Mouse (Mus musculus): Measurements from ENCODE around the gene Mblac2. TPM values are rescaled to one million over a fixed set of nuclear protein-coding genes. Genes with fewer than 3 reads are reported as not detected.
"Not testable (repeated sequence)": the region's sequence is repeated elsewhere in the genome, so short reads cannot be mapped to it uniquely, and the experiment has no call there.

Mblac2 gene
- 10 to 100 TPM; 34.3 to 36.5 TPM for total RNA-seq (2021)
- long read RNA-seq, transcript Mblac2-201 (2 exons, 3,957 nt), result major isoform, 27 of 35 reads
- long read RNA-seq, partial matches to known transcripts, result 2 of 35 reads
- long read RNA-seq, other reads (novel, unspliced or antisense), result 6 of 35 reads

DNA sequence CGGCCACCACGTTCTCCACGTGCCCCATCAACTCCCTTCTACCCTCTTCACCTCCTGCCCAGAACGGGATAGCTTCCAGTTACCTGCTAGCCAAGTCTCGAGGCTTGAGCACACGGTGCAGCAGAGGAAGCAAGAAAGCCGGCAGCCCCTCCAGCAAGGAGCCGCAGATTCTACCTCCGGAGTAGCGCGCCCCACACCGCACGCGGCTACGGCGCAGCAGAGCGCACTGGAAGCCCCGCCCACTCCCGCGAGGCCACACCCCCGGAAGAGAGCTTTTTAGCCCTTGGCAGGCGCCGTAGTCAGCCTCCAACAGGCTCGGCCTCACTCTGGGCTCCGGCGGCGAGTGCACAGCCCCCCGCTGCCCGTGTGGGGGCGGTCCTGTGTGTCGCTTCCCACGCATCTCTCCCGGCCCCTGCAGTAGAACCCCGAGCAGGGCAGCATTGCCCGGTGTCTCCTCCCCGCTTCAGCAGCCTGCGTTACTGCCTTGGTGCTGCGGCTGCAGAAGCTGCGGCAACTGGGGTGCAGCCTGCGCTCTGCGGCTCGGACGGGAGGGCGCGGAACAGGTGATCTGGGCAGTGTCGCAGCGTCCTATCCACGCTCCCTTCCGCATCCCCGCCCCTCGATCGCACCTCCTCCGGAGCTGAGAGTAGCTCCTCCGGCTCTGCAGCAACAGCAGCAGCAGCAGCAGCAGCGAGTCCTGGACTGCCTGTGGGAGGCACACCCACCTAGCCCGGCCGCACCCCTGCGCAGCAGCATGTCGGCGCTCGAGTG lies at the start of gene Mblac2, which contains the start of gene Polr3g:
TSS of gene Mblac2 (plus strand) at position 567 of the 771 bp plus-strand sequence.
TSS of gene Polr3g (minus strand) at position 239 of the 771 bp plus-strand sequence.
- DNase-seq (ENCODE audit: low spot score in 2 of 2), result peak; percentile 96 to 98

GRCm38 (mm10) chr13:81663566-81664330 lies 47.4 kb upstream of the Mblac2 start:
- DNase-seq (ENCODE audit: low spot score in 2 of 2), result no peak

DNA sequence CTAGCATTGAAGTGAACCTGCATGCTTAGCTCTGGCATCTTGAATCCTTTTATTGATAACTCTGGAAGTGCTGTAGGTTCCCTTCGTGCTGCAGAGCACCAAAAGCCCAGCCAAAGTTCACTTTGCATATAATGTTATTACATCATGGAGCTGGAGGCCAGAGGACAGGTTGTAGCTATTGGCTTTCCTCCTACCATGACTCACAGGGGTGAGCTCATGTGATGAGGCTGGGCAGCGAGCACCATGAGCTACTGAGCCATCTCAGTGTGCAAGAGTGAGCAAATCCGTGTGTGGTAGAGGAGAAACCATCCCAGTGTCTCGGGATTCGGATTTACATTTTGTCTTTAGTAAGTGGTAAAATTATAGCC lies 46.8 kb upstream of the Mblac2 start:
- DNase-seq (ENCODE audit: low spot score in 2 of 2), result no peak

DNA sequence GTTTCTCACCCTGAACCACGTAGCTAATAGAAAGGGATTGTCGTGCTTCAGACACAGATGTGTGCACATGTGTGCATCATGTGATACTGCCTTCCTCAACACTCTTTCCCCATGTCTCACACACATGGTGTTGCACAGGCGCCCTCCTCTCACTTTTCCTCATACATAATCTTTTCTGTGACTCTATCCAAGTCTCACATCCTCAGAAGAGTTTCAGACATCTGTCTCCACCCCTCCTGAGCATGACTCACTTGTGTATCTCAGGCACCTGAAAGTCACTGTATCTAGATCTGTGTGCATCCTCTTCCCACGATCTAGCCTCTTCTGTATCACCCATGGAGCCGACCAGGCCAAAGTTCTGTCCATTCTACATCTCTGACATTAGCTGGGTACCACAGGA lies 43.4 kb upstream of the Mblac2 start:
- DNase-seq (ENCODE audit: low spot score in 2 of 2), result no peak

- DNase-seq (ENCODE audit: low spot score in 2 of 2), result no peak
These were observed 35.8 kb upstream of the Mblac2 start for GRCm38 (mm10) chr13:81675333-81675732.

- DNase-seq (ENCODE audit: low spot score in 2 of 2), result no peak
These were observed 28.0 kb upstream of the Mblac2 start for GRCm38 (mm10) chr13:81683107-81683506.

DNA sequence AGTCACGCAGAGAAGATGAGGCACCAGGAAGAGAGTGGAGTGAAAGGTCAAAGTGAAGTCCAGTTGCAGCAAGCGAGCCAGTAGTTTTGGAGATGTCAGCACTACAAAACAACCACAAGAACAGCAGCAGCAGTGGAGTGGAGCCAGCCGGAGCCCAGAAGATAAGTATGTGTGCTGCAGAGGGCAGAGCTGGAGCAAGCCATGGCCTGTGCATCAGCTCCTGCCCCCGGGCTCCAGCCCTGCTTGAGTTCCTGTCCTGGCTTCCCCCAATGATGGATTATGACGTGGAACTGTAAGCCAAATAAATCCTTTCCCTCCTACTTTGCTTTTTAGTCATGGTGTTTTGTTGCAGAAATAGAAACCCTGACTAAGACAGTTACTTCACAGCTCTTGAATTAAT lies 26.9 kb upstream of the Mblac2 start:
- no peak for DNase-seq (ENCODE audit: low spot score in 2 of 2)

DNA sequence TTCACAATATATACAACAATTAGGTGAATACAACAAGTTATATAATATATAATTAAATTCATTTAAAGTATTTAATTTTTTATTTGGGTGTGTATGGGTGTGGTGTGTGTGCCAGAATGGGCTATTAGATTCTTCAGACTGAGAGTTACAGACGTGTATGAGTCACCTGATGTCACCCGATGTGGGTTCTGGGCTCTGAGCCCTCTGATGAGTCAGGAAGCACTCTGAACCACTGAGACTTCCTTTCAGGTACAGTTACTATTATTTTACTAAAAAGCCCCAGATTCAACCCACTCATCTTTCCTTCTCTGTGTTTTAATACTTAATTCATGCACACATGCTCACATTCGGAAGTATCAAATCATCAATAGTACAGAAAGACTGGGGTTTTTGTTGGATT lies 26.3 kb upstream of the Mblac2 start:
- no peak for DNase-seq (ENCODE audit: low spot score in 2 of 2)

DNA sequence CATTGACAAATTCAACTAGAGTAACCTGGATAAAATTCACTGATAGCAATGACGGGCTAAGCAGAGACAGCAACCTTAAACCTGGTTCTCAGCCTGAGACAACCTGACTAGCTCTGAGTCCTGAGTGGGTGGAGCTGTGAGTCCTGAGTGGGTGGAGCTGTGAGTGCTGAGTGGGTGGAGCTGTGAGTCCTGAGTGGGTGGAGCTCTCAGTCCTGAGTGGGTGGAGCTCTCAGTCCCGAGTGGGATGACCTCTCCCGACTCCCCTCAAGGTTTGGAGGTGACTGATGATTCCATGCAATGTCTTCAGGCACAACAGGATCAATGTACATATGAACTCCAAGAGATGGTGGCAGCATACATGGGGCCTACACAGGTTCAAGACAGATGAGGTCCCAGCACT lies 21.6 kb upstream of the Mblac2 start:
- DNase-seq (ENCODE audit: low spot score in 2 of 2), result no peak

DNA sequence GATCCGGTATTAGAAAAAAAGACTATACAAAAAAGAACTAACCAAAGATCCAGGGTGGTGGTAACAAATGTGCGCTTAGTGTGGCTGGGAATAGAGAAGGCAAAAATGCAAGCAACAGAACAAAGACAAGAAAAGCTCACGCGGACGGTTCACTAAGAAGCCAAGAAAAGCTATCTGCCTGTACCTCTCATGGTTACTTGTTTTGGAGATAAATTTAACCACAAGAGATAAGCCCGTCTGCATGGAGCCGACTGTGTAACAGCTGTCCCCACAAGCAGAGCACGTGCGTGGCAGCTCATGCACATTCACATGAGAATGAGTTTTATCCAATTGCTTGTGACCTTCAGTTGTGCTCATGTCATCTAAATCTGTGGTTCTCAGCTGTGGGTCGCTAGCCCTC lies 20.7 kb upstream of the Mblac2 start:
- no peak for DNase-seq (ENCODE audit: low spot score in 2 of 2)

DNA sequence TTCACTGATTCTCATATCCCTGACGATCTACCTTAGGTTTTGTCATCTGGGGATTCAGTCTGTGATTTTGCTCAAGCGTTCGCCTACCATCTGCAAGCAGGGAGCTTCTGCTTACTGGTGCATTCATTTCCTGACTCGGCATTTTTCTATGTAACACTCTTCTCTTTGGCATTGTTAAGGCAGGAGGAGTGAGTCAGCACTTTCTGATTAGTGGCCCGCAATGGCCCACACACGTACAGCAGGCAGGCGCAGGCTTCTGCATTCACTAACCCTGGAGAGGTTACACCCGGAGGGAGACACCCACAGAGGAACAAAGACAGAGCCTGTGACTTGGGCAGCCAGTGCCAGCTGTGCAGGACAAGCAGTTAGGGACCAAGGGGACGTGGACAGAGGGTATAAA lies 19.5 kb upstream of the Mblac2 start:
- peak in 1 of 2 experiments; percentile 12 for DNase-seq (ENCODE audit: low spot score in 2 of 2)

GRCm38 (mm10) chr13:81694446-81694845 lies 16.7 kb upstream of the Mblac2 start:
- peak in 1 of 2 experiments; percentile 25 for DNase-seq (ENCODE audit: low spot score in 2 of 2)

GRCm38 (mm10) chr13:81703148-81703547 lies 8.0 kb upstream of the Mblac2 start:
- DNase-seq (ENCODE audit: low spot score in 2 of 2), result no peak

GRCm38 (mm10) chr13:81703621-81704020 lies 7.5 kb upstream of the Mblac2 start:
- DNase-seq (ENCODE audit: low spot score in 2 of 2), result no peak

DNA sequence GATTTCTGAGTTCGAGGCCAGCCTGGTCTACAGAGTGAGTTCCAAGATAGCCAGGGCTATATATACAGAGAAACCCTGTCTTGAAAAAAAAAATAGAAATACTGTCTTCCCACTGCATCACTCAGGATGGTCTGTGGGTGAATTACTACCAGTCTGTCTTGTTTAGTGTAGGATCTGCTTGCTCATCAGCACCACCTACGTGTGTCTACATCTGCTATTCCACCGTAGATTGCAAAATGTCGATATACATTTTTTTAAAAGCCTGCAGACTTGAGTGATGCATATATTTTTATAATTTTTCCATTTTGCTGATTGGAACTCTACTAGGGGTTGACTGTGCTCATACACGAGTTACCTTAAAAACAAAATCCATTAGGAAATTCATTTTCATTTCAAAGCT lies 4.8 kb upstream of the Mblac2 start:
- no peak for DNase-seq (ENCODE audit: low spot score in 2 of 2)

DNA sequence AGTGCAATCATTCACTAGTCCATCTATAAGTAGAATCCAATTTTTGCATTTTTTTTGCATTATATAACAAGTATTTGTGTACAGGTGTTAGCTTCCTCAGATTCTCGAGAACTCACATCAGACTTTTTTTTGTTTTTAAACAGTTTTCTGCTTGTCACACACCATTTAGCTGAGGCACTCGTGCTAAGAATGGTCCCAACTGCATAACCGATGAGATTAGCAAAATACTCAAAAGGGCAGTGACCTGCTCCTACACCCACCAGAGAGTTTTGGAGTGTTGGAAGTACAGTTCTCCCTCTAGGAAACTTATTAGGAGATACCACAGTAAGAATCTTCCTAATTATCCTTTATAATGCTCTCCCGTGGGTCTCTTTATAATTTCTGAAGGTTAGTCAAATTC lies 1.3 kb upstream of the Mblac2 start:
- no peak for DNase-seq (ENCODE audit: low spot score in 2 of 2)

DNA sequence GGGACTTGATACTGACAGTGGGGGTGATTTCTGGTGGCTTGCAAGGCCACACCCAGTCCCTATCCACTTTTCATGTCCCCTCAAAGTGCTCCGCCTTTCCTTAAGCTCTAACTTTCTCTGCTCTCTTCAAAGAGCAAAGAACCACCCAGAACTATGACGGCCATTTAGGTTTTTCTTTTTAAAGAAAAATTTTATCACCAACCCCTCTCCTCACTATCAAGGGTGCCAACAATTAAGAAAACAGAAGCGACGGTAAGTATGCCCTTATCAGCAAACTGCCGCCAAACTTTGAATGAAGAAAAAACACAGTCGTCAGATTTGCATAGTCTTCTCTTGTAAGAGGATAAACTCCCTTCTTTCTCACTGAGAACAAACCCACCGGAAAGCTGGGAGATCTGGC lies 875 bp upstream of the Mblac2 start:
- DNase-seq (ENCODE audit: low spot score in 2 of 2), result no peak

- peak; percentile 54 to 69 for DNase-seq (ENCODE audit: low spot score in 2 of 2)
These were observed 618 bp downstream of the Mblac2 start for GRCm38 (mm10) chr13:81711546-81712371.

DNA sequence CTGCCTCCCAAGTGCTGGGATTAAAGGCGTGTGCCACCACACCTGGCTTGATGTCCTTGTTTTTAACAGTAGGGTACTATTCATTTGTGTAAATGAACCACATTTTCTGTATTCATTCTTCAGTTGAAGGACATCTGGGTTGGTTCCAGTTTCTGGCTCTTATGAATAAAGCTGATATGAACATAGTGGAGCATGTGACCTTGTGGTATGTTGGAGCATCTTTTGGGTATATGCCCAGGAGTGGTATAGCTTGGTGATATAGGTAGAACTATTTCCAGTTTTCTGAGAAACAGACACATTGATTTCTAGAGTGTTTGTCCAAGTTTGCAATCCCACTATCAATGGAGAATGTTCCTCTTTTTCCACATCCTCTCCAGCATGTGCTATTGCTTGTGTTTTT lies 2.8 kb downstream of the Mblac2 start:
- DNase-seq (ENCODE audit: low spot score in 2 of 2), result no peak

DNA sequence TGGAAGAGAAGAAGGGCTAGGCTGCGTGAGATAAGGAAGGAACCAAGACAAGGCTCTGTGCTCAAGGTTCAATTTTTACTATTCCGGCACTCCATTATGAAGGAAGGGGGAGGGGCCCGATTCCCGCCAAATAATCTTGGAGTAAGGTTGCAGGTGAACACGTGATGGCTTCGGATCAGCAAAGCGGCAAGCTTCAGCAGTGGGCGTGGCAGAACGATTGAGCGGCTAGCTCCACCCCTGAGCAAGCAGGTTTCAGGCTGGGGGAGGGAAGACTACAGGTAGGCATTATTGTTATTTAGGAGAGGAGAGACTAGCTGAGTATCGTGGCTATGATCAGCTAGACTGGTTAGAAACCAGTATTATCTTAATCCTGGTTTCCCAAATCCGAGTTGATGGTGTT lies 17.0 kb downstream of the Mblac2 start:
- not testable (repeated sequence) for DNase-seq (ENCODE audit: low spot score in 2 of 2)

DNA sequence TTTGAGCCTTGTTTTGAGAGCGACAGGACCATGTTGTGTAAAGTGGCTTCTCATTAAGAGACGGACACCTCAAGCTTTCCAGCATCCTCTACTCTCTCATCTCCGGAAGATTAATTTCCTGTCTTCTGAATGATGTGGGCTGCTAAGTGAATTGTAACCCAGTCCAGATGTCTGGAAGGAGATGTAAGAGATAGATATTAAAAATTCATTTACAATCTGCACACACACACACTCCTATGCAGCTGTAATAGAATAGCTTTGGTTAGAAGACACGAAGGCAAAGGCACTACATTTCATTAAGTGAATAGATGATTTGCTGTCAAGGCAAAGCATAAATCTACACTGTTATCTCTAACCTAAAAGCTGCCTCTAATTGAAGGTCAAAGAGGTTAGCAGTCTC lies 18.0 kb downstream of the Mblac2 start:
- DNase-seq (ENCODE audit: low spot score in 2 of 2), result no peak
